Mouse (Mus musculus): Measurements from ENCODE around the gene Pkd2.

Gene Pkd2

GRCm38 (mm10) chr5:104465731-104466130 is 6.5 kb downstream of the Pkd2 start:
- no peak for DNase-seq (ENCODE audit: low spot score)

GRCm38 (mm10) chr5:104466816-104467215 is 7.6 kb downstream of the Pkd2 start:
- no peak for DNase-seq (ENCODE audit: low spot score)

GRCm38 (mm10) chr5:104468586-104468985 is 9.3 kb downstream of the Pkd2 start:
- DNase-seq (ENCODE audit: low spot score), result no peak

- DNase-seq (ENCODE audit: low spot score), result no peak
These were observed 11.7 kb downstream of the Pkd2 start for GRCm38 (mm10) chr5:104470981-104471391.

GRCm38 (mm10) chr5:104472371-104472770 is 13.1 kb downstream of the Pkd2 start:
- no peak for DNase-seq (ENCODE audit: low spot score)

- DNase-seq (ENCODE audit: low spot score), result no peak
These were observed 21.1 kb downstream of the Pkd2 start for GRCm38 (mm10) chr5:104480367-104480766.

- DNase-seq (ENCODE audit: low spot score), result no peak
These were observed 23.6 kb downstream of the Pkd2 start for GRCm38 (mm10) chr5:104482856-104483255.

GRCm38 (mm10) chr5:104491561-104491960 is 32.3 kb downstream of the Pkd2 start:
- DNase-seq (ENCODE audit: low spot score), result no peak

- DNase-seq (ENCODE audit: low spot score), result no peak
These were observed 45.6 kb downstream of the Pkd2 start for GRCm38 (mm10) chr5:104504883-104505282.

- no peak for DNase-seq (ENCODE audit: low spot score)
These were observed 48.6 kb downstream of the Pkd2 start for GRCm38 (mm10) chr5:104507829-104508194.

- DNase-seq (ENCODE audit: low spot score), result peak; percentile 91
These were observed 49.1 kb downstream of the Pkd2 start, which contains the start of gene BC005561 for GRCm38 (mm10) chr5:104508195-104508891. Gene BC005561, plus strand, starts transcription at chr5:104508352.

GRCm38 (mm10) chr5:104511211-104511610 is 52.0 kb downstream of the Pkd2 start:
- DNase-seq (ENCODE audit: low spot score), result no peak

- DNase-seq (ENCODE audit: low spot score), result no peak
These were observed 79.4 kb downstream of the Pkd2 start for GRCm38 (mm10) chr5:104538612-104539011.

- no peak for DNase-seq (ENCODE audit: low spot score)
These were observed 80.1 kb downstream of the Pkd2 start for GRCm38 (mm10) chr5:104539331-104539730.
